Mouse (Mus musculus): ENCODE measurements around the gene Fmn2.

Gene Fmn2

GRCm38 (mm10) chr1:174557211-174557610, 55.6 kb downstream of the Fmn2 start:
- DNase-seq (ENCODE audit: low spot score), result no peak

- DNase-seq (ENCODE audit: low spot score), result no peak
These were observed 56.2 kb downstream of the Fmn2 start for GRCm38 (mm10) chr1:174557841-174558240.

GRCm38 (mm10) chr1:174558488-174558887, 56.9 kb downstream of the Fmn2 start:
- DNase-seq (ENCODE audit: low spot score), result peak; percentile 37

GRCm38 (mm10) chr1:174564561-174564960, 62.9 kb downstream of the Fmn2 start:
- no peak for DNase-seq (ENCODE audit: low spot score)

- DNase-seq (ENCODE audit: low spot score), result no peak
These were observed 67.0 kb downstream of the Fmn2 start for GRCm38 (mm10) chr1:174568609-174569008.

- DNase-seq (ENCODE audit: low spot score), result no peak
These were observed 90.9 kb downstream of the Fmn2 start for GRCm38 (mm10) chr1:174592420-174592980.

- peak; percentile 25 for DNase-seq (ENCODE audit: low spot score)
These were observed 93.4 kb downstream of the Fmn2 start for GRCm38 (mm10) chr1:174594989-174595388.

GRCm38 (mm10) chr1:174597495-174597894, 95.9 kb downstream of the Fmn2 start:
- DNase-seq (ENCODE audit: low spot score), result no peak

GRCm38 (mm10) chr1:174598226-174598625, 96.6 kb downstream of the Fmn2 start:
- no peak for DNase-seq (ENCODE audit: low spot score)

- DNase-seq (ENCODE audit: low spot score), result no peak
These were observed 98.4 kb downstream of the Fmn2 start for GRCm38 (mm10) chr1:174600041-174600440.

- no peak for DNase-seq (ENCODE audit: low spot score)
These were observed 99.0 kb downstream of the Fmn2 start for GRCm38 (mm10) chr1:174600620-174601019.

GRCm38 (mm10) chr1:174617368-174617767, 115.7 kb downstream of the Fmn2 start:
- no peak for DNase-seq (ENCODE audit: low spot score)

- DNase-seq (ENCODE audit: low spot score), result no peak
These were observed 119.9 kb downstream of the Fmn2 start for GRCm38 (mm10) chr1:174621512-174621911.

- DNase-seq (ENCODE audit: low spot score), result no peak
These were observed 121.4 kb downstream of the Fmn2 start for GRCm38 (mm10) chr1:174623054-174623453.

GRCm38 (mm10) chr1:174630074-174630473, 128.4 kb downstream of the Fmn2 start:
- DNase-seq (ENCODE audit: low spot score), result no peak

GRCm38 (mm10) chr1:174636291-174636690, 134.7 kb downstream of the Fmn2 start:
- no peak for DNase-seq (ENCODE audit: low spot score)

- DNase-seq (ENCODE audit: low spot score), result no peak
These were observed 136.0 kb downstream of the Fmn2 start for GRCm38 (mm10) chr1:174637564-174638085.

- no peak for DNase-seq (ENCODE audit: low spot score)
These were observed 139.3 kb downstream of the Fmn2 start for GRCm38 (mm10) chr1:174640901-174641300.

GRCm38 (mm10) chr1:174643431-174644010, 141.9 kb downstream of the Fmn2 start:
- DNase-seq (ENCODE audit: low spot score), result no peak

- no peak for DNase-seq (ENCODE audit: low spot score)
These were observed 147.8 kb downstream of the Fmn2 start for GRCm38 (mm10) chr1:174649421-174649826.

- DNase-seq (ENCODE audit: low spot score), result no peak
These were observed 152.9 kb downstream of the Fmn2 start for GRCm38 (mm10) chr1:174654565-174654964.

GRCm38 (mm10) chr1:174655354-174655753, 153.7 kb downstream of the Fmn2 start:
- no peak for DNase-seq (ENCODE audit: low spot score)

GRCm38 (mm10) chr1:174656554-174656953, 154.9 kb downstream of the Fmn2 start:
- DNase-seq (ENCODE audit: low spot score), result no peak

Data from left cerebral cortex, adult 11 months (tissue).